Mouse (Mus musculus): ENCODE measurements at regions not wholly inside any gene's neighbourhood (a gene's known extent, or its start where the extent isn't known, plus 50 kb on each side); places are given as distances from the start of the nearest gene placed in this dataset.

DNA sequence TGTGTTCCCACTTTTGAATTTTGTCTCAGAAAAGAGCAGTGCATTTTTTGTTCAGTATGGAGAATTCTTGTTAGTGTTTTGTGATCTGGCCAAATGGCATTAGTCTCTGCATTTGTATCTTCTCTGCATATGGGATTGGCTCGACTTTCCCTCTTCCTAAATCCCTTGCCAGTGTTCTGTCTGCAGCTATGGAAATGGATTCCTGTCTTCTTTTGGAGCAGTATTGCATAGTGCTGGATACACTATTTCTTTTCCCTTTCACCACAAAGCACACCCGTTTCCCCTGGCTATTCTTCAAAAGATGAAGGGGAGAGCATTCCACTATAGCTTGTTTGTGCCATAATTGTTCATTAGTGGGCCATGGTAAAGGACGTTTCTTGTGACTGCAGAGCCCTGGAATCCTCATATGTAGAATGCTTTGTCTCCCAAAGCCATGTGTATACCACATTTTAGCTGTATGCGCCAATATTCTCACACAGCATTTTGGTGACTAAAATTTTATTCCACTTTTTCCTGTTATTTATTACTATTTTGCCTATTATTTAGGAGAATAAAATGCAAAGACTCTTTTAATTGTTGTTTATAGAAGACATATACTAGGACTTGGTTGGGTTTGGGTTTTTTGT is 197.8 kb downstream of the Hs3st1 start:
- DNase-seq (ENCODE audit: inconsistent ontology term) = no peak

DNA sequence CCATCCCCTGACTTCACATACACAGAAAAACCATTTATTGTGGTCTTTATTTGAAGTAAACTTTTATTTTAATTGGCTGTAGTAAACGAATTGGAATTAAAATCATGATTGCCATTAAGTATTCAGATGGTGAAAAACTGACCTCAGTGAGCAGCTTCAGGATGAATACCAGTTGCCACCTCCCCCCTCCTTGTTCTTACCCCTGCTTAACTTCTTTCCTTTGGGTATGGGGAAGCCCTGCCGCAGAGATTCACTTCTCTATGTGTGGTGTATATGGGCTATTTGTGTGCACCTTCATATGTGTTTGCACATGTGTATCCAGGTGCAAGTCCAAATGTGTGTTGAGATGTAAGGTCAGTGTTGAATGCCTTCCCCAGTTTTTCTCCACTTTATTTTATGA is 218.2 kb downstream of the Hs3st1 start:
- DNase-seq (ENCODE audit: inconsistent ontology term) = no peak

DNA sequence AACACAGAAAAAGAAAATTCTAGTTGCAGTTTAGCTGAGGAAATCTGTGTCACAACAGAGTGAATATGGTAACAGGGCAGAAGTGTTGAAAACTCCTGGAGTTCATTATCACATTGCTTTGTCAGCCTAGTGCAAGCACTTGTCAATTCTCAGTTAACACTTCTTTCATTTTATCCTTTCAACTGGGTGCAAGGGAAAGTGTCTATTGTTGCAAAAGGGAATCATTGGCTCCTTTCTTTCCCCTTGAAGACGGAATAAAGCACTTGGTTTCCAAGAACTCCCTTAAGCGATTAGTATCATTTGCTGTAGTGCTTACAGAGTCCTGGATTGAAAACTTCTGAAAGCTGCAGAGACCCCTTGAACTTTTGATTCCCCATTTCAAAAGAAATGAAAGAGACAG is 218.9 kb downstream of the Hs3st1 start:
- DNase-seq (ENCODE audit: inconsistent ontology term) = no peak

DNA sequence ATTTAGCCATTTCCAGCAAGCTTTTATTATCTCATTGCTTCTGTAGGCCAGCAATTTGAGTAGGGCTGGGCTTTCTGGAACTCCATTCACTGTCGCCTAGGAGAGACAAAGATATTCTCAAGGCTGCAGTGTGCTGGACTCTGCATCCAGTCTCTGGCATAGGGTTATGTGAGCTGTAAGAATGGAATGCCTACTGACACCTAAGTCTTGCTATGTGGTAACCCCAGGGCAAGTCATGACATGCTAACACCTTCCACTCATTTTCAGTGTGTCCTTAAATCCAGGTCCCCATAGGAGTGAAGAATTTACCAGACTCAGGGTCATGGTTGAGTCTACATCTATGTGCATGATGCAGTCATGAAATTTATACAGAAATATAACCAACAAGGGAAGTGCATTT is 245.0 kb downstream of the Hs3st1 start:
- DNase-seq (ENCODE audit: inconsistent ontology term) = no peak

DNA sequence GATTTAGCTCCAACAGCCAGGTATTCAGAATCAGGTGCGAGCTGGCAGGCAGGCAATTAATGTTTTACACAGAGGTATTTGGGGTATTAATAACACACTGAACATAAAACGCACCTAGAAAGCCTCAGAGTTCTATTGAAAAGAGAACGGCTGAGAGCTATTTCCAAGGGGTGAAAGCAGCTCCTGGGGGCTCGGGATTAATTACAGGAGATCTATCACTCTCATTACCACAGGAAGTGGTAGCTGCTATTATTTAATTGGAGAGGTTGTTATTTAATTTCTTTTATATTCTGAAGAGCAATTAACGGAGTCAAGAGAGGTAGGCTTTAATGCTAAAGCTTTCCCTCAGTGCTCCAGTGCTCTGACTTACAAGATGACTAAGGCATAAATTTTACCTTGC is 272.5 kb downstream of the Hs3st1 start:
- DNase-seq (ENCODE audit: inconsistent ontology term) = no peak

DNA sequence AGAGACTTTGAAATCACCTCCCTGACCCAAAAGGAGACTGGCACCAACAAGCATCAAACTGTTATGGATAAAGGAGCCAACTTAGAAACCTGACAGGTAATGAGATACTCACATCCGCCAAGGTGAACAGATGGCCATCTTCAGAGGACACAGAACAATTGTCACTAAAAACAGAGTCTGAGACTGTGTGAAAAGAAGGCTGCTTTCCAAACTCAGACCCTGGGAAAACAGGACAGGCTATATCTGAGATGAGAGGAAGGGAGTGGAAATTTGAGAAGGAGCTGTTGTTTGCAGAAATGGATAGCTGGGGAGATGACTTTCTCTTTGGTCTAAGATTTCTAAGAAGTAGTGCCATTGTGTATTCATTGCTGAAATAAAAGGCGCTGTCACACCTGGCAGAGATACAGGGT is 297.2 kb downstream of the Hs3st1 start:
- DNase-seq (ENCODE audit: inconsistent ontology term) = no peak

DNA sequence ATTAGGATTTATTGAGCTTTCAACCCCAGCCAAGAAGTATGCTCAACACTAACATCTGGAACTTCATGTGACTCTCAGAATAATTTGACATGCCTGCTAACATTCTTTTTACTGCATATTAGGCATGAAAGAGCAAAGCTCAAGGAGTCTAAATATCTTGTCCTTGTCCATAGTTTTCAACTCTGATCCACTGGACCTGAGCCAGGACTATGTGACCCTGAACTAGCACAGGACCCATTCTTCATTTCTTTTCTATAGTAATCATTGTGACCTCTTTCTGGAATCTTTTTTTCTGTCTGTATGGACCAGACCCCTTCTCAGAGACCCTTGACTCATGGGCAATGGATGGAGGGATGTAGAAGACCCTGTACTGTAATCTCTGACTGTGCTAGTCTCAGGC is 301.6 kb downstream of the Hs3st1 start:
- DNase-seq (ENCODE audit: inconsistent ontology term) = no peak

DNA sequence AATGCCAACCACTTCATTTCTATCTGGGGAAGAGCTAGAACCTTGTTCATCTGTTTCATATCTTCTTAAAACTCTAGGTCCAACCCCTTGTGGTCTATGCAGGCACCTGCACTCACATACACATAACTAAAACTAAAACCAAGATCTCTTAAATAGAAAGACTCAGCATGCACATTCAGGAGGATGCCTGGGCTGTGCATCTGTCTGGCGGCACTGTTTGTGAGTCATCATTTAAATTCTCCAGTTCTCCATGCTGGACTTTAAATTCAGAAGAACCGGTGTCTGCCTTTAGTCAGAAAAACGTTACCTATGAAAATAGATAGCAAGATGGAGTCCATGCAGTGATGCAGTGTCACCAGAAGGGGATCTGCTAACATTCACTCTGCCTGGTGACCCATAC is 314.5 kb downstream of the Hs3st1 start:
- DNase-seq (ENCODE audit: inconsistent ontology term) = no peak

DNA sequence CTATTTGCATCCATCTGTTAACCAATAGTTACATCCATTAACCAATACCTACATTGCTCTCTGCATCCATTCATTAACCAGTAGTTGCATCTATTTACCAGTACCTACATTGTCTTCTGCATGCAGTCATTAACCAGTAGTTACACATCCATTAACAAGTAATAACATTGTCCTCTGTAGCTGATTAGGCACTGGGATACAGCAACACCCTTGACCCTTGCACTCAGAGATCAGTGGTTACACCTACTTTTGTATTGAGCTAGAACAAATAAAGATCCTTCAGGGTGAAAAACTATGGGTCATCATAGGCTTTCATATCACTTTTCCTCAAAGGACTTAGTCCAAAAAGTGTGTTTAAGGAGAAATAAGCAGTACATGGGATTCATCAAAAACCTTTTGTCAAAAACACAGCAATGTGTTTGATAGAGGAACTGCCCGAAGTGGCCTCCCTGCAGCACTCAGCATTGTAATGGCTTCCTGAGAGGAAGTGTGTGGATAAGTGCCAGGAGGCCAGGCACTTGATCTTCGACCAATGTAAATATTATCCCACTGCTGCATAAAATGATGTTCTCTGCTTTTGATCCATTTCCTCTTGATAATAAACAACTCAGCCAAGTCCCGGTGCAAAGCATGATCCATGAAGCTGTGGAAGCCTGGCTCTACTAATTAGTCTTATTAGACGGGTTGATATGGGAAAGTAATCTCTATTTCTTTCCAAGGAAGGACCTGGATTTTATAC is 317.6 kb downstream of the Hs3st1 start:
- DNase-seq (ENCODE audit: inconsistent ontology term) = no peak

DNA sequence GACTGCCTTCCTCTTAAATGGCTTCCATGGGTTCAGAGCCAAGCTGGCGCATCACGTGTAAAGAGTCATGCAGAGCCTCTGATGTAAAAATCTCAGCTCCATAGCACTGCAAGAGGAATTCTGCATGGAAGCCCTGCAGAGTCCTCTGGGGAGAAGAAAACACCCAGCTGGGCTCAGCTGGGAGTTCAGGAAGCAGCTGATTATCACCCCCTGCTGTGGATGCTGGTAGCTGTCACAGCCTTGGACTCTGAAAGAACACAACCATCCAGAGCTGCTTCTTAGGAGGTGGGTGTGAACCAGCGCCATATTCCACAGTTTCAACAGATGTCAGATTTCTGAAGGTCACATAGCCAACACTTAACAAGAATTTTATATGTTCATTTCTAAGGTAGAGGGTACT is 329.2 kb downstream of the Hs3st1 start:
- no peak for DNase-seq (ENCODE audit: inconsistent ontology term)

DNA sequence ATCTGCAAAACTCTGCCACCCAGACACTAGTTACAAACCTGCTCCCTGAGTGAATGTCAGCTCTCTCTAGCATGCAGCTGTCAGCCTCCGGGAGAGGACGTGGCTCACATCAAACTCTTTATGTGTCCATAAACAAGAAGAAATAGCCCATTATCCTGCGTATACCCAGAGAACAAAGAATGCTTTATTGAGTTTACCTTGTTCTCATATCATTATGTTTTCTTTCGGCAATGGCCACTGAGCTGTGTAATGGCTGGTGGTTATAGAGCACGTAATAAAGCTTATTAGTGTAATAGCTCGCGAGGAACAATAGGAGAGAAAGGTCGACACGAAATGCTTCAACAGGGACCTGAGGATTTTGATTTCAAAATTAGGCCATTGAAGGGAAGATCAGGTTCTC is 331.6 kb downstream of the Hs3st1 start:
- no peak for DNase-seq (ENCODE audit: inconsistent ontology term)

DNA sequence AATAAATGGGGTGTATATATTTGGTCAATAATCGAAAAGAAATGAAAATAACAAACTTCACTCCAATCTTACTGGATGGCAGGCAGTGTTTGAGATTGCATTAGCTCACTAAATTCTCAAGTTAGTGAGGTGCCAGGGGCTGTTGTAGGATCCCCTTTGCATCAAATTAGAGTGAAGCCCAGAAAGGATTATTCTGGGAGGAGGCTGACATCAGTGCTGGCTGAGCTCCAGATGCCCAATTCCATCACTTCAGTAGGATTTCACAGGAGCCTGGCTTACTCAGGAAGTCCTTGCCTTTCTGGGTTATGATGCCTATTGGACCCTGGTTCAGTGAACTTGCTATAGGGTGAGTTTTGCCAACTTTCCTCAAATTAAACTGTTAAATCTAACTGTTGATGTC is 336.5 kb downstream of the Hs3st1 start:
- peak; percentile 37 for DNase-seq (ENCODE audit: inconsistent ontology term)

DNA sequence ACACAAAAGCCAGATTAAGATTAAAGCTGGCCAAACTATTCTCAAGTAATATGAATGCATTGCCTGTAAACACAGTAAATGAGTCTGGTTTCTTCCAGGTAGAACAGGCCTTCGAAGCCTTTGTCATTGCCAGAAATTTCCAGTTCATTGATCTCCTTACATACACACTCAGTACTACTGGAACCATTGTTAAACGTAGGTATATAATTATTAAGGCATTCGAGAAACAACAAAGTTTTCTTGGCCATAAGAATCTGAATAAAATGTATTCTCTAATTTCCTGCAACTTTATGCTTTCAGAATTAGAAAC is 337.5 kb downstream of the Hs3st1 start:
- no peak for DNase-seq (ENCODE audit: inconsistent ontology term)

DNA sequence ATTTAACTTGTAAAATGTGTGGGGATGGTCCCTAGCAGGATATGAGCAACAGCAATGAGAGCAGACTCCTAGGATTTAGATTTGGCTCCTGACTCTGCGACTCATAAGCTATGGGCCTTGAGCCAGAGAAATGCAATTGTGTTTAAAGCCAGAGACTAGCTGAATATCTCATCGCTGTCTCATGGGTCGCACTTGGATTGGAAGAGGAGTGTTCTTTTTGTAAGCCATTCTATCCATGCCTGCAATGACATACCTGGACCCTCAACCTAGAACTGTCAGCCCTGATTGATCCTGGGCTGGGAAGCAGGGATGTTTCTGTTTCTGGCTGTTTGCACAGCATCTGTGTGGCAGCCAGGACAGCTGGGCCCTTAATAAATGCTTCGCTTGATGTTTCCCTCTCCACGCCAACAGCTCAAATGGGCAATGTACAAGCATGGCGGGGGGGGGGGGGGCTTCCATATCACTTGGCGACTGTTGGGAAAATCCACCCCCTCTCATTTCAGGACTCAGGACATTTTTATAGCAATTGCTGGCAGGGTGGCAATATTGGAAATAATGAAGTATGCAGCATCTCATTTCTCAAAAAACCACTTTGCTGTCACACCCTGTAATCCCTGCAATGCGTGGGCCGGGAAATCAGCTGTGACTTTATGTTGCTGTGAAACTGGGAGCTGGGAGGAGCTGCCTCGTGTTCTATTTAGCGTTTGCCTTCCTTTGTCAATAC is 338.0 kb downstream of the Hs3st1 start:
- DNase-seq (ENCODE audit: inconsistent ontology term) = peak; percentile 46

DNA sequence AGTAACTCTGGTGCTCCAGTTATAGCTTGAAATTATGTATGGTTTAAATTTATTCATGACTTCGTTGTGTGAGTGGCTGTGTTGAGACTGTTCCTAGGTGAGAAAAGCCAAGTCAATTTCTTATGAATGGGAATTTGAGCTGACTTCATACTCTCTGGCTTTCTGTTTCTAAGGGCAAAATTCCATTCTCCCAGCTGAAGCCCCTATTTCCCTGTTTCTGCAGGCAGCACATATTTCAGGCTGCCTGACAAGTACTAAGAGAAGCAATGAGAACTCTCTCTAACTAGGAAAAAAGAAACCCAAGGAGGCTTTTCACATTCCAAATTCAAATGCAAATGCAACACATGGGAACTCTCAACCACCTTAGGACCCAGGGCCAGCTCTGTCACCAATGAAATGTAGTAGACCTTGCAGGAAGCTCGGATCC is 338.7 kb downstream of the Hs3st1 start:
- no peak for DNase-seq (ENCODE audit: inconsistent ontology term)

DNA sequence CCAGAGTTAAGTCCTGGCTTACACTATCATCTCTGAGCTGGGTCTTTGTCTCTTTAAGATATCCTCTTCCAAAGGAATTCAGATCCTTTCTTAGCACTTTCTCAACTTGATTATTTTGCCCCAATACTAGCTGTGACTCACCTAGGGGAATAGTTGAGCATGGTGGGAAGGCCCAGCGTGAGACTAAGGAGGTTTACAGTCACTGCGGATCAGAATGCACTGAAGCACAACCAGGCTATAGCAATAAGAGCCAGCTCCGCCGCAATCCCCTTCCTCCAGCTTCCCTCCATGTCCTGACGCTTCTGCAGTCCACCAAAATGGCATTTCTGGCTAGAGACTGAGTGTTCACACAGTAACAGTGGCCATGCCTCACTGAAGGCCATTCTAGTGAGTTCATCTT is 342.5 kb downstream of the Hs3st1 start:
- DNase-seq (ENCODE audit: inconsistent ontology term) = peak; percentile 57

DNA sequence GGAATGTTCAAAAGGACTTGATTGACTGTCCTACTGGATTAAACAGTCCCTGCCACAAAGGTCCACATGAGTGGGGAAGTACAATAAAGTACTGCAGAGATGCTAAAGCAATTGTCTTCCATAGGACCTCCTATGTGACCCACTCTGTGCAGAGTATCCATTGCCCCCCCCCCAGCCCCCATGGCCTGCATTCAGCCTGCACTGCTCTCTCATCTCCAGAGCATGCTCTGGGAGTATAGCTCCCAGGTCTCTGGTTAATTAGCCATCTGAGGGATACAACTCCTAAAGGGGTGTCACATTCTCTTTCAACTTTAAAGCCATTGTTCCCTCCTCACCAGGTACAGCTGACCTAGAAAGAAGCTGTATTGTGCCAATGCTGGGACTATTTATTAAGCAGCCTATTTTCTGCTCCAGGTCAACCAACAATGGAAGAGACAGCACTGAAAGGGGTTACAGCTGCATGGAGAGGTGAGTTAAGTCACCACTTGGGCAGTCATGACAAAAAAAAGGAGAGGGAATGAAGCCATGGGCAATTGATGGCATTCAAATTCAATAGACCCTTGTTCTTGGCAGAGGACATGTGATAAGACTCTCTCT is 364.8 kb downstream of the Hs3st1 start:
- no peak for DNase-seq (ENCODE audit: inconsistent ontology term)

DNA sequence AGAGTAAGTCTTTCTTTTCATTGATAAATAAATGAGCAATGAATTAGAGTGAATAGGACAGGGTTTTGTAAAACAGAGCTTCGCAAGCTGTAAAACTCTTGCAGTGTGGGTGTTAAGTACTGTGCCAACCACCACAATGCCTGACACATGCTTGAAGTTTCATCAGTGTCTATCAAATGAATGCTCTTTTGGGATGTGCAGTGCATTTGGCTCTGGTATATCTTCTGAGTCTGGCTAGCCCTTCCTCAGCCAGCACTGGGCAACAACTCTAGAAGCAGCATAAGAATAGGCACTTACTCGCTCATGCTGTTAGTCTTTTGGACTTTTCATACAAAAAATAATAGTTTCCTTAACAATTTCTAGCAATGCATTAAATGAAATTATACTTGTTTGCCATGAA is 370.9 kb downstream of the Hs3st1 start:
- no peak for DNase-seq (ENCODE audit: inconsistent ontology term)

DNA sequence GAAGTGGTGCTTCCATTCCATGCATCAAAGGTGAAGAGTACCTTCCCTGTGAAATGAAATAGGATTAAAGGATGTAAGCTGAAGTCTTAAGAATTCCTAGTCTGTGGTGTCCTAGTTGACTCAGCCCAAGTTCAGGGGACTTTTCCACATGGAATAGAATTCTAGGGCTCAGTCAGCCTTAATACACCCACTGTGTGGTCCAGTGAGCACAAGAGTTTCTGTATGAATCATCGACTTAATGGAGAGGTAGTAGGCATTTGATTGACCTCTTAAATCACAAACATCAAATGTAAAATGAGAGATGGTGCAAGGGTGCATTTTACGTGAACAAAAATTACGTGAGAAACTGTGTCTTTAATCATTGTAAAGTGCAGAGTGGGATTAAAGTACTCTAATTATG is 381.1 kb downstream of the Hs3st1 start:
- no peak for DNase-seq (ENCODE audit: inconsistent ontology term)

DNA sequence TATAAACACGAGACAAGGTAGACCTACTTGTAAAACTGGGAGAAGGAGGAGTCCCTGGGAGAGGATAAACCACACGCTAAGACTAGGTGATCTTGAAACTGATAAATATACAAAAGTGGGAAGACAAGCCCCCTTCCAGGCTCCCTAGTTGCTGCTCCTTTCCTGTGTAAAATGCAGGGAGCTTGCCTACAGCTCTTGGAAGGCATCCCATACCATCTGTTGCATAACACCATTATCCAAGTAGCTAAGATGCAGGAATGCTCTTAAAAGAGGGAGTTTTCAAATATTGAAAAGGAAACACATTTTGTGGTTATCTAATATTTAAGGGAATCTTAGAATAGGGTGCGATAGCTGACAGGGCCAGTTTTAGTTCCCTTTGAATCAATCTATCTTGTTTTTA is 406.6 kb downstream of the Hs3st1 start:
- DNase-seq (ENCODE audit: inconsistent ontology term) = no peak

DNA sequence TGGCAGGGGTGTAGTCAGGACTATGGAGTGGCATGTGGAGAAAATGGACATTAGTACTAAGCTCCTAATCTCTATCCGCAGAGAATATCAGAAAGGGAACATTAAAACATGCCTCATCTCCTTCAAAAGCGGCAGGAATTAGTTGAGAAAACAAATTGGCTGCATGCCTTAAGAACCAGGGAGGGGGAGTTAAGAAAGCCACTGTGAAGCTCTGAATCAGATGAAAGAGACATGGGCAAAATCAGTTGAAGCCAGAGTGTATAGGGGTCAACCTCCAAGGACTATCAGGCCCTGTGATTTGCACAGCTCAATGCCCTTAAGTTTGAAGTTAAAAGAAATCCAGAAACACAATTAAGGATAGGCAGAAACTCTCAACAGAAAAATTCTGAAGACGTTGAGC is 408.3 kb downstream of the Hs3st1 start:
- no peak for DNase-seq (ENCODE audit: inconsistent ontology term)

DNA sequence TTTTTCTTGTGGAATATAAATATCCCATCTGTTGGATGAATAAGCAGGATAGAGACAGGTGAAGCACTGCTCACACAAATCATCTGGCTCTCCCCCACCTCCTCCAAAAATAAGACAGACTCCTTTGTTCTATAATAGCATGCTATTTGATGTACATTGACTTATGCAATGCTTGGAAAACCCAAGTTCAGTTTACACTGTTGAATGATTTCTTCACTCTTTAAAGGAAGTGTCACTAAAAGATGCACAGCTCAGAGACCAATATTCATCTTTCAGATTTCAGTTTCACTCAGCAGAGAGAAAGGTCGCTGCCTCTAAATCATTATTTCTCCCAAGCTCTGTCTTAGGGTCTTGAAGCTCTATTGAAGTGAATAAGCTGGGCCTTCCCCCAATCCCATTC is 417.4 kb downstream of the Hs3st1 start:
- DNase-seq (ENCODE audit: inconsistent ontology term) = no peak

DNA sequence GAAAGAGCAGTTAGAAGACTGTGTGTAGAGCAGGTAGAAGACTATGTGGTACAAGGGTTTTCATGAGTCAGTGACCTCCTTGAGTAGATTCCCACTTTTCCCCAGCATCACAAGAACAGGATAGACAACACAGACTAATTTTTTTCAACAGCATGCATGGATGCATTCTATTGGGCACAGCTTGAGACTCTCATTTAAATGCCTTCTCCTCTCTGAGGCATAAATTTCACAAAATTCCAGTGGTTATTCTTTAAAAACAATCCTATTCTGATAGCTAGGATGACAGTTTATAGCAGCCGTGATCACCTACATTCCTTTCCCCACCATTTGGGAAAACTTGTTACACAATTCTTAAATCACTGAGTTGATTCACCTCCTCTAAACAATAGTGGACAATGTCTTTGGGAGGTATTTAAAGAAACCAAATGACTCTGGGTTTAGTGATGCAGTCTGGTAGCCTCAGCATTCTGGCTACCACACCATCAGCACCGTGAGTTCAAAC is 418.7 kb downstream of the Hs3st1 start:
- peak; percentile 62 for DNase-seq (ENCODE audit: inconsistent ontology term)
